Mouse (Mus musculus): ENCODE measurements around the gene Zfp428.

- TF ChIP-seq USF2 (conservative IDR thresholded peaks at IDR 0.05; ENCODE audit: low read depth, low read length), result no peak
- TF ChIP-seq JUN (IDR thresholded peaks at IDR 0.05; ENCODE audit: insufficient read depth, low read depth, low read length), result no peak
- TF ChIP-seq POLR2A (IDR thresholded peaks at IDR 0.05; ENCODE audit: low read depth, low read length), result no peak
- TF ChIP-seq CTCF (conservative IDR thresholded peaks at IDR 0.05 in 1 of 2, IDR thresholded peaks at IDR 0.05 in 1 of 2; ENCODE audit: low read depth in 2 of 2, low read length in 2 of 2), result no peak
Measured at GRCm38 (mm10) chr7:24487403-24487802, 19.4 kb upstream of the Zfp428 start.
